Mouse (Mus musculus): ENCODE data around the gene Rufy2.

The Rufy2 gene

GRCm38 (mm10) chr10:62980039-62980954 is at the start of gene Rufy2:
Gene Rufy2 (plus strand): TSS chr10:62980223.
- peak; percentile 86 to 90 for DNase-seq

DNA sequence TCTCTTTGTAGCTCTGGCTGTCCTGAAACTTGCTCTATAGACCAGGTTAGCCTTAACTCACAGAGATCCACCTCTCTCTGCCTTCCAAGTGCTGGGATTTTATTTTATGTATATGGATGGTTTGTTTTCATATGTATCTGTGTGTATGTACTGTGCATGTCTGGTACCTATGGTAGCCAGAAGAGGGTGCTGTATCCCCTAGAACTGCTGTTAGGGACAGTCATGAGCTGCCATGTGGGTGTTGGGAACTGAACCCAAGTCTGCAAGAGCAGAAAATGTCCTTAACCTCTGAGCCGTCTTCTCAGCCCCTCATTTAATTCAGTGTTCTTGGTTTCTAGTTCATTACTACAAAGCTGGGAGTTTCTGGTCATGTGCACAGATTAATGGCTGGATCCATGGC is 47.6 kb upstream of the Rufy2 start:
- no peak for DNase-seq

DNA sequence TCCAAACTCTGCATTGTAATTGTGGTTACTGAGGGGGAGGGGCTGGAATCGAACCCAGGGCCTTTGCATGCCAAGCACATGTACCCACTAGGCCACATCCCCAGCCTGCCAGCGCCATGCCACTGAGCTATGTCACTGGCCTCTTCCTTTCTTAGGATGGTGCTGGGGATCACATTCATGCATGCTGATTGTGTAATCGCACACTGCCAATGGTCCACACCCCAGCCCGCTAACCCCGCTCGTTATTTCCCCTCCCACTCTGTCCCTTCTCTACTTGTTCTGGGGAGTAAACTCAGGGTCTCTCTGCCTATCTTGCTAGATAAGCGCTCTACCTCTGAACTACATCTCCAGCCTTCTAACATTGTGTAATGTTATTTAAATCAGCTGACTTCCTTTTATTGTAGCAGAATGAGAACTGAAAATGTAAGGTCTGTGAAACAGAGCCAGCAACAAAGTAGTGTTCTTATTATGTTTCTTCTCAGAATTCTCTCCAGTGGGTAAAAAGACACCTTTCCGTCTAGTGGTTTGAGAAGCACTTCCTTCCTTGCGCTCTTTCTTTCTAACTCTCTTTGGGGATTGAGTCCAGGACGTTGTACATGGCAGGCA is 34.9 kb upstream of the Rufy2 start:
- DNase-seq: peak in 1 of 2 experiments; percentile 19

GRCm38 (mm10) chr10:62946738-62947471 is 33.1 kb upstream of the Rufy2 start, which contains the start of gene Dna2:
Gene Dna2 (plus strand): TSS chr10:62947026.
- peak; percentile 69 to 87 for DNase-seq

DNA sequence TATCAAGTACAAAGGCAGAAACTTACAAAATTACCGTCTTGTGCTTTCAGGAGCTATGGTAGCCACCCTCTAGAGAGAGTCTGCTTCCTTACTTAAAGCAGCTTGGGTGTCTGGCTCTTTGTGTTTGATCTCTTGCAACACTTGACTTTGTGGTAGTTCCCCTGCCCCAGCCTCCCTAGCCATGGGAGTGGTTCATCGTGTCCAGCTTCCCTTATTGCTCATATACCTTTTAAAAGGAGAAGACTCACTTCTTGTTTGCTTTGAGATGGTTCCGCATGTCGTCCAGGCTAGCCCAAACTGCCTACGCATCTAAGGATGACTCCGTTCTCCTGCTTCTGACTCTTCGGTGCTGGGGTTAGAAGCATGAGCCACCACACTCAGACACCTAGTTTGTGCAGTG is 31.5 kb upstream of the Rufy2 start:
- no peak for DNase-seq

DNA sequence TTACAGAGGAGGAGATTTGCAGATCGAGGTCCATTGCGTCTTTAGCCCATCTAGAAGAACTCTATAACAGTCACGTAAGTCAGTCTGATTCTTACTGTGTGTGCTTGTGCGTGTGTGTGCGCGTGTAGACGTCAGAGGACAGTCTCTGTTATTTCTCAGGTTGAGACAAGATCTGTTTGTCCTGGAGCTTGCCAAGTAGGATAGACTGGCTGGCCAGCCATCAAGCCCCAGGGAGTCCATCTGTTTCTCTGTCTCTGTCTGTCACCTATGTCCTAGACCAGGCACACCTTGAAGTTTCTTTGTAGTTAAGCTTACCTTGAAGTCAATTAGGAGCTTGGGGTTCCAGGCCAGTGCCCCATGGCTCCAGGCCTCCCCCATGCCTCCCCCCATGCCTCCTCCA is 16.1 kb upstream of the Rufy2 start:
- DNase-seq: no peak

DNA sequence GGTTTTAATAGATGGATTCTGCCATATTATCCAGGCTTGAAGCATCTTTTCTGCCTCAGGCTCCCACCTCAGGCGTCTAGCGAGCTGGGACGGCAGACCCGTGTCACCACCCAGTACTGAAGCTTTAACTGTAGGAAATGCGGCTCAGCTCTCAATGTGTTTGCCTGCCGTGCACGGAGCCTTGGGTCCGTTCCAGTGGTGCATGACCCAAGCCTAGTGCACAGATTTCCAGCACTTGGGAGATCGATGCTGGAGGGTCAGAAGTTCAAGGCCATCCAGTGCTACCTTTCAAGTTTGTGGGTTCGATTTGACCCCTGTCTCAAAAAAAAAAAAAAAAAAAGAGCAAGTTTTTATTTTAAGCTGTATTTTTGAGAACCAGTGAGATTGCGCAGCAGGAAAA is 14.2 kb upstream of the Rufy2 start:
- no peak for DNase-seq

- peak in 1 of 2 experiments; percentile 16 for DNase-seq
Measured at GRCm38 (mm10) chr10:62966291-62966690, 13.7 kb upstream of the Rufy2 start.

DNA sequence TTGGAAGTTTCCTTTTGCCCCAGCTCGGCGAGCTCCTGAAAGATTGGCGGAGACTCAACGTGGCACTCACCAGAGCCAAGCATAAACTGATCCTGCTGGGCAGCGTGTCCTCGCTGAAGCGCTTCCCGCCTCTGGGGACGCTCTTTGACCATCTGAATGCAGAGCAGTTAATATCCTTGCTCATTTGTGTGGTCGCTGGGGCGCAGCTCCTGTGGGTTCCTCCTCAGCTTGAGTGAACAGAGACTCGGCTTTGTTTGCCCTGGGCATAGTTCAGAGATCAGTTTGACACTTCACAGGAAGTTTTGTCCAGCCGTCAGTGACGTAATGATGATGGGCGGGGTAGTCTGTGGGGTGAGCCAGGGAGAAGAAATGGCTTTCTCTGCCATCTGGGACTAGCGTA is 8.2 kb upstream of the Rufy2 start:
- peak; percentile 55 to 86 for DNase-seq

GRCm38 (mm10) chr10:62979667-62980038 is 370 bp upstream of the Rufy2 start:
- no peak for DNase-seq

- DNase-seq: no peak
Measured at GRCm38 (mm10) chr10:62984072-62984471, 4.0 kb downstream of the Rufy2 start.

GRCm38 (mm10) chr10:62984495-62984894 is 4.5 kb downstream of the Rufy2 start:
- peak; percentile 34 to 46 for DNase-seq

DNA sequence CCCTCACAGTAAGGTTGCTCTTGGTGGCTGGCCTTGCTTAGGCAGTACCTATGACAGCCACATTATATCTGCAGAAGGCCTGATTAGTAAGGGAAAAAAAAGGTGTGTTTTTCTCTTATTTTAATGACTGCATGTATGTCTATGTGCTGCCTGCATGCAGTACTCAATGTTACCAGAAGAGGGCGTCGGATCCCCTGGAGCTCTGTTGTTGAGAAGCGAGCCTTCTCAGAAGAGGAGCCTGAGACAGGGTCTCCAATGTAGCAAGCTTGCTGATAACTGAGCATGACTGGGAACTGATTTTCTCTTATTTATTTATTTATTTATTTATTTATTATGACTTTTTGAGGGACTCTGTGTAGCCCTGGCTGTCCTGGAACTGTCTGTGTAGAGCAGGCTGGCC is 7.3 kb downstream of the Rufy2 start:
- DNase-seq: peak in 1 of 2 experiments; percentile 41

DNA sequence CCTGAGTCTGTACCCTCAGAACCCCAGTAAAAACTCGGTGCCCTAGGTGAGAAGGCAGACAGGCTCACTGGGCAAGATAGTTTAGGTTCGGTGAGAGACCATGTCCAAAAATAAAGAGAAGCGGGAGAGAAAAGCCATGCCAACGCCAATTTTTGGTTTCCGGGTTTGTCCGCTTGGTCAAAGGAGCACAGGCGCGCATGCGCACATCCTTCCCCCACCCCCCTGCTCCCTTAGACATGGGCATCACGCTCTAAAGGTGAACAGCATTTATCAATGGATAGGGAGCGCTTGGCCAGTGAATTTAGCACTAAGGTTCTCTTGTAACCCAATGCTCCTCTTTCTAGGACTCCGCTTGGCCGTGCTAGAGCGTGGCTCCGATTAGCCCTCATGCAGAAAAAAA is 10.6 kb downstream of the Rufy2 start:
- DNase-seq: no peak

GRCm38 (mm10) chr10:62993991-62994390 is 14.0 kb downstream of the Rufy2 start:
- no peak for DNase-seq

DNA sequence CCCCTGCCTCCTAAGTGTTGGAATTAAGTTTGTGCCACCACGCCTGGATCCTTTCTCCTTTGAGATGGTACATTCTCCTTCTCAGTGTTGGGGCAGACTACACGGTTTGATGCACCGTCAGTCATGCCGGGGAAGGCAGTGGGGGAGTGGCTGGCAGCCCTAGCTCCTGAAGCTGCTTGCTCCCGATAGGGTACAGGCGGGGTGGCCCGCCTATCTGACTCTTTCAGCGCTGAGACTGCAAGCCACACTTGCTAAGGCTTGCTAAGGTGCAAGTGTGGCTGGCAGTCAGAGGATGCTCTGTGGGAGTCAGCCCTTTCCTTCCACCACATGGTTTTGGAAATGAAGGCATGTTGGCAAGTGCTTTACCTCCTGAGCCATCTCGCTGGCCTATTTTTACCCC is 20.6 kb downstream of the Rufy2 start:
- no peak for DNase-seq

- DNase-seq: no peak
Measured at GRCm38 (mm10) chr10:63003252-63003651, 23.2 kb downstream of the Rufy2 start.

DNA sequence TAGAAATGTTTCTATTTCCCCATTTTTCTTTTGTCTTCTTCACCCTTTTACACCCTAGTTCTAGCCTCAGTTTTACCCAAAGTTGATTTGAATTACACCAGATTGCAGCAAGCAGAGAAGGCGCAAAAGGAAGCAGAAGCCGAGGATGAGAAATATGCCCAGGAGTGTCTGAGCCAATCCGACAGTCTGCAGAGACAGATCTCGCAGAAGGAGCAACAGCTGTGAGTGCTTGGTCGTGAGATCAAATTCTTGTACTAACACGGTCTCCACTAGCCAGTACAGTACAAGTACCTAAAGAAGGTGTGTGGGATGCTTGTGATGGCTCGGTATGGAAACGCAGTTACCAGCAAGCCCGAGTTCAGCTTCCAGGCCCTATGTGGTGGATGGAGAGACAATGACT is 24.5 kb downstream of the Rufy2 start:
- no peak for DNase-seq

- DNase-seq: no peak
Measured at GRCm38 (mm10) chr10:63008193-63008592, 28.2 kb downstream of the Rufy2 start.

DNA sequence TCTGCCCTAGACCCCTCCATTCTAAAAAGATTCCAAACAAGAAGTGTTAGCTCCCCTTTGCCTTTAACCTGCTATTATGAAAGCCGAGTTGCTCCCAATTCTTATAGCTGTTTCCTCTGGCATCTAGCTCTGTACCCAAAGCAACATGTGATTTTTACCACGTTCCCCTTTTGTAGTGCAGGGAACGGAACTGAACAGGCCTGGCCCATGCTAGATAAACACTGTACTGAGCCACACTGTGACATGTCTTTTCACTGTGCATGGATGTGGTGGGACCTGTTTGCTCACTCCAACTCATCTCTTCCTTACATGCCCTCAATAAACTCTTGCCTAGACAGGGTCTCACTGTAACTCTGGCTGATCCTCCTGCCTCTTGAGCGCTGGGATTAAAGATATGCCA is 30.2 kb downstream of the Rufy2 start:
- no peak for DNase-seq

GRCm38 (mm10) chr10:63011556-63011955 is 31.5 kb downstream of the Rufy2 start:
- no peak for DNase-seq

DNA sequence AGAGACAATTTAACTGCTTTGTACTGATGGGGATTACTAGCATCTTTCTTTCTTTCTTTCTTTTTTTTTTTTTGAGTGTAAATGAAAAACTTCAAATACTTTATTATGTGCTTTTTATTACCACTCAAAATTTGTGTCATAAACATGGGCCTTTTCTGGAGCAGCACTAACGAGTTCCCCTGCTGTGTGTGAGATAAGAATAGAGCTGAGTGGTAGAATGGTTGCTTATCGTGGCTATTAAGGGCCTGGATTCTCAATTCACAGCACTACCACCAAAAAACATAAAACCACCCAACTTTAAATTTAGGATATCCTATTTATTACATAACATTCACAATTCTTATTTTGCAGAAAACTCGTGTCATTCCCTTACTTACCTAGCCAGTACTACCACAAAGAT is 33.5 kb downstream of the Rufy2 start:
- no peak for DNase-seq

- no peak for DNase-seq
Measured at GRCm38 (mm10) chr10:63014168-63014567, 34.1 kb downstream of the Rufy2 start.

GRCm38 (mm10) chr10:63019304-63019703 is 39.3 kb downstream of the Rufy2 start:
- no peak for DNase-seq
